Mouse (Mus musculus) myocyte (in vitro differentiated cells): ENCODE measurements around the gene Myo18b.

ENCODE experiments used
- E2F4 ChIP-seq: IDR thresholded peaks from one replicate; pipeline ENCODE4 v1.6.1; 2011; ENCODE audit warnings: mild to moderate bottlenecking, control low read depth, moderate library complexity; ENCODE audit not compliant: insufficient read depth
- POLR2A ChIP-seq: IDR thresholded peaks from one replicate; pipeline ENCODE4 v1.6.1; 2011; ENCODE audit warnings: low read depth, mild to moderate bottlenecking, control low read depth, moderate library complexity; ENCODE audit not compliant: insufficient read length
- POLR2AphosphoS2 ChIP-seq: IDR thresholded peaks from one replicate; pipeline ENCODE4 v1.6.1; 2011; ENCODE audit warnings: low read depth, control low read depth; ENCODE audit not compliant: insufficient read length
- USF1 ChIP-seq: IDR thresholded peaks from one replicate; pipeline ENCODE4 v1.6.1; 2011; ENCODE audit warnings: low read depth, mild to moderate bottlenecking, control low read depth, moderate library complexity

GRCm38 (mm10) chr5:112643533-112644272 lies 252.5 kb downstream of the Myo18b start:
- no peak for TF ChIP-seq POLR2AphosphoS2
- no peak for TF ChIP-seq POLR2A
- TF ChIP-seq USF1 = no peak
- TF ChIP-seq E2F4 = no peak
